Mouse (Mus musculus) stomach, postnatal 0 days (tissue): Measurements from ENCODE around the gene Ptprm. TPM values are rescaled to one million over a fixed set of nuclear protein-coding genes. Genes with fewer than 3 reads are reported as not detected.

Experiments used
- ATAC-seq: fragments of 200-750 bp; cut with Nextera tagmentation; 2 replicates; pipeline ENCODE4 v1.8.0; 2017; ENCODE audit not compliant: low FRiP score, low TSS enrichment
- DNase-seq: peaks from one replicate; pipeline ENCODE4 v3.0.0-alpha.2; 2016; ENCODE audit warnings: low spot score
- H3K27ac ChIP-seq: fragments of 300-500 bp; sonication (generic); replicated peaks from 2 replicates; pipeline ENCODE4 v1.5.1; 2014; ENCODE audit warnings: mild to moderate bottlenecking, control low read depth
- H3K27me3 ChIP-seq: fragments of 300-500 bp; sonication (generic); 2 replicates; pipeline ENCODE4 v1.6.1; 2014; ENCODE audit warnings: low read length; ENCODE audit not compliant: control insufficient read depth, insufficient read depth
- H3K36me3 ChIP-seq: fragments of 300-500 bp; sonication (generic); 2 replicates; pipeline ENCODE4 v1.6.1; 2014; ENCODE audit warnings: low read length, mixed read lengths; ENCODE audit not compliant: control insufficient read depth, insufficient read depth
- H3K4me1 ChIP-seq: fragments of 300-500 bp; sonication (generic); replicated peaks from 2 replicates; pipeline ENCODE4 v1.6.1; 2014; ENCODE audit warnings: antibody characterized with exemption; ENCODE audit not compliant: control insufficient read depth, insufficient read depth
- H3K4me2 ChIP-seq: fragments of 300-500 bp; sonication (generic); replicated peaks from 2 replicates; pipeline ENCODE4 v1.6.1; 2014; ENCODE audit warnings: low read depth, mild to moderate bottlenecking, control low read depth, moderate library complexity
- H3K4me3 ChIP-seq: fragments of 300-500 bp; sonication (generic); 2 replicates; pipeline ENCODE4 v1.5.1; 2014; ENCODE audit warnings: low read depth, low read length, control low read depth
- H3K9ac ChIP-seq: fragments of 300-500 bp; sonication (generic); 2 replicates; pipeline ENCODE4 v1.6.1; 2014; ENCODE audit warnings: mild to moderate bottlenecking, low read length, control low read depth, mixed read lengths
- H3K9me3 ChIP-seq: fragments of 300-500 bp; sonication (generic); 2 replicates; pipeline ENCODE4 v1.6.1; 2016; ENCODE audit warnings: low read length; ENCODE audit not compliant: control insufficient read depth
- CTCF ChIP-seq: IDR thresholded peaks from 2 replicates; pipeline ENCODE4 v1.5.1; 2016; ENCODE audit warnings: antibody characterized with exemption, low read depth, mild to moderate bottlenecking, moderate library complexity
- EP300 ChIP-seq: optimal IDR thresholded peaks from 2 replicates; pipeline ENCODE3; 2016; ENCODE audit warnings: antibody characterized with exemption
- WGBS: fragments of 180-500 bp; shearing (Covaris S2); extraction: QIAGEN DNeasy Blood & Tissue Kit; methylation state at CpG from one replicate; pipeline ENCODE4 v1.1.7; 2014; 5-methylcytosine and 5-hydroxymethylcytosine counted together
- polyA plus RNA-seq: library from polyadenylated mRNA; unstranded; fragments of >200 nt; fragmentation: Nextera tagmentation; extraction: Ambion mirVana; gene quantifications from 2 replicates; pipeline ENCODE4 v1.2.1, GENCODE M21; 2015

Ptprm gene
- polyA plus RNA-seq, 1 experiment from 2014 or later = 3.6 TPM

GRCm38 (mm10) chr17:66674667-66675066 lies 679.6 kb downstream of the Ptprm start:
- H3K27ac ChIP-seq = no peak overlapping the region
- WGBS = 95% methylated on average over 2 of the region's 2 CpGs
- no peak overlapping the region for H3K4me2 ChIP-seq
- no peak for DNase-seq
- ATAC-seq = no peak
- no peak overlapping the region for H3K4me3 ChIP-seq
- 0 out of 2 replicates have a peak, but pooled peaks cover 2% of the 10 kb centered on the region for H3K36me3 ChIP-seq
- no peaks in the 10 kb centered on the region for H3K9me3 ChIP-seq
- no peak overlapping the region for H3K9ac ChIP-seq
- TF ChIP-seq CTCF (no peak), EP300 (no peak)
- no peaks in the 10 kb centered on the region for H3K27me3 ChIP-seq
- no peaks in the 10 kb centered on the region for H3K4me1 ChIP-seq

GRCm38 (mm10) chr17:66671715-66672230 lies 682.5 kb downstream of the Ptprm start:
- Histone ChIP-seq H3K4me2 (no peak overlapping the region), H3K4me3 (no peak overlapping the region), H3K27me3 (no peaks in the 10 kb centered on the region), H3K4me1 (no peaks in the 10 kb centered on the region), H3K36me3 (0 out of 2 replicates have a peak, but pooled peaks cover 2% of the 10 kb centered on the region), H3K9ac (no peak overlapping the region), H3K9me3 (no peaks in the 10 kb centered on the region), H3K27ac (no peak overlapping the region)
- no peak for DNase-seq
- TF ChIP-seq EP300 (no peak), CTCF (no peak)
- 83% methylated on average over 16 of the region's 16 CpGs for WGBS
- ATAC-seq = no peak

- no peaks in the 10 kb centered on the region for H3K9me3 ChIP-seq
- no peaks in the 10 kb centered on the region for H3K4me1 ChIP-seq
- no peaks in the 10 kb centered on the region for H3K27me3 ChIP-seq
- H3K27ac ChIP-seq = no peak overlapping the region
- H3K9ac ChIP-seq = no peak overlapping the region
- no peak overlapping the region for H3K4me3 ChIP-seq
- H3K36me3 ChIP-seq = no peaks in the 10 kb centered on the region
- no peak for ATAC-seq
- DNase-seq = no peak
- no peak for TF ChIP-seq EP300
- TF ChIP-seq CTCF = no peak
- no peak overlapping the region for H3K4me2 ChIP-seq
- WGBS = 82% methylated on average over 8 of the region's 8 CpGs
Observed at GRCm38 (mm10) chr17:66671287-66671686, 683.0 kb downstream of the Ptprm start.

GRCm38 (mm10) chr17:66665791-66666190 lies 688.5 kb downstream of the Ptprm start:
- WGBS = 84% methylated on average over 3 of the region's 3 CpGs
- DNase-seq = no peak
- no peak for TF ChIP-seq EP300
- no peak for TF ChIP-seq CTCF
- H3K4me3 ChIP-seq = no peak overlapping the region
- no peak overlapping the region for H3K4me2 ChIP-seq
- H3K27me3 ChIP-seq = no peaks in the 10 kb centered on the region
- H3K36me3 ChIP-seq = no peaks in the 10 kb centered on the region
- no peaks in the 10 kb centered on the region for H3K9me3 ChIP-seq
- H3K4me1 ChIP-seq = no peaks in the 10 kb centered on the region
- no peak overlapping the region for H3K9ac ChIP-seq
- ATAC-seq = no peak
- no peak overlapping the region for H3K27ac ChIP-seq

GRCm38 (mm10) chr17:66665201-66665756 lies 689.0 kb downstream of the Ptprm start:
- DNase-seq (no peak), ATAC-seq (no peak)
- Histone ChIP-seq H3K4me1 (no peaks in the 10 kb centered on the region), H3K9ac (no peak overlapping the region), H3K4me2 (no peak overlapping the region), H3K27me3 (no peaks in the 10 kb centered on the region), H3K9me3 (no peaks in the 10 kb centered on the region), H3K36me3 (no peaks in the 10 kb centered on the region), H3K4me3 (no peak overlapping the region), H3K27ac (no peak overlapping the region)
- TF ChIP-seq CTCF (no peak), EP300 (no peak)
- WGBS = 69% methylated on average over 3 of the region's 3 CpGs

GRCm38 (mm10) chr17:66664796-66665195 lies 689.5 kb downstream of the Ptprm start:
- ATAC-seq (no peak), DNase-seq (no peak)
- Histone ChIP-seq H3K4me1 (no peaks in the 10 kb centered on the region), H3K4me2 (no peak overlapping the region), H3K36me3 (no peaks in the 10 kb centered on the region), H3K9me3 (no peaks in the 10 kb centered on the region), H3K4me3 (no peak overlapping the region), H3K27me3 (no peaks in the 10 kb centered on the region), H3K27ac (no peak overlapping the region), H3K9ac (no peak overlapping the region)
- WGBS = 50% methylated on average over 10 of the region's 10 CpGs
- TF ChIP-seq EP300 (no peak), CTCF (no peak)
